Mouse (Mus musculus) limb, embryonic 13.5 days (tissue): ENCODE data around the gene Tagln. TPM values are rescaled to one million over a fixed set of nuclear protein-coding genes. Genes with fewer than 3 reads are reported as not detected.

Experiments used
- ATAC-seq: fragments of 200-750 bp; cut with Nextera tagmentation; 2 replicates; pipeline ENCODE4 v1.8.0; 2017; ENCODE audit warnings: low read depth, moderate number of reproducible peaks, moderate TSS enrichment; ENCODE audit not compliant: low FRiP score
- H3K27ac ChIP-seq: fragments of 300-500 bp; sonication (generic); 2 replicates; pipeline ENCODE4 v1.5.1; 2015; ENCODE audit warnings: inconsistent platforms, mild to moderate bottlenecking, moderate library complexity
- H3K27me3 ChIP-seq: fragments of 300-500 bp; sonication (generic); 2 replicates; pipeline ENCODE4 v1.6.1; 2015; ENCODE audit warnings: mild to moderate bottlenecking, inconsistent platforms
- H3K36me3 ChIP-seq: fragments of 300-500 bp; sonication (generic); 2 replicates; pipeline ENCODE4 v1.6.1; 2015; ENCODE audit warnings: inconsistent platforms, mild to moderate bottlenecking, moderate library complexity
- H3K4me1 ChIP-seq: fragments of 300-500 bp; sonication (generic); 2 replicates; pipeline ENCODE4 v1.6.1; 2015; ENCODE audit warnings: inconsistent platforms
- H3K4me2 ChIP-seq: fragments of 300-500 bp; sonication (generic); replicated peaks from 2 replicates; pipeline ENCODE4 v1.6.1; 2015; ENCODE audit warnings: inconsistent platforms, mild to moderate bottlenecking, moderate library complexity
- H3K4me3 ChIP-seq: fragments of 300-500 bp; sonication (generic); 2 replicates; pipeline ENCODE4 v1.5.1; 2015; ENCODE audit warnings: moderate library complexity, mild to moderate bottlenecking, inconsistent platforms
- H3K9ac ChIP-seq: fragments of 300-500 bp; sonication (generic); 2 replicates; pipeline ENCODE4 v1.6.1; 2015; ENCODE audit warnings: mild to moderate bottlenecking, inconsistent platforms
- H3K9me3 ChIP-seq: fragments of 300-500 bp; sonication (generic); 2 replicates; pipeline ENCODE4 v1.6.1; 2016; ENCODE audit warnings: inconsistent platforms
- WGBS: fragments of 180-500 bp; shearing (Covaris S2); methylation state at CpG from one replicate; pipeline ENCODE4 v1.1.7; 2015; 5-methylcytosine and 5-hydroxymethylcytosine counted together
- polyA plus RNA-seq: library from polyadenylated mRNA; unstranded; fragments of >200 nt; fragmentation: Nextera tagmentation; extraction: Ambion mirVana; gene quantifications from 2 replicates; pipeline ENCODE4 v1.2.1, GENCODE M21; 2015

Gene Tagln
- polyA plus RNA-seq, 1 experiment from 2014 or later = 19.1 TPM

GRCm38 (mm10) chr9:45958023-45958670, 22.3 kb upstream of the Tagln start:
- H3K4me1 ChIP-seq = peaks cover 31% of the 10 kb centered on the region
- no peaks in the 10 kb centered on the region for H3K27me3 ChIP-seq
- peak overlapping the region; percentile 45; the same call in 1 of the 2 replicates for H3K27ac ChIP-seq
- WGBS = 72% methylated on average over 7 of the region's 7 CpGs
- no peak for ATAC-seq
- H3K4me2 ChIP-seq = no peak overlapping the region
- peaks cover 25% of the 10 kb centered on the region for H3K36me3 ChIP-seq
- no peak overlapping the region for H3K4me3 ChIP-seq
- H3K9ac ChIP-seq = no peak overlapping the region
- no peaks in the 10 kb centered on the region for H3K9me3 ChIP-seq

DNA sequence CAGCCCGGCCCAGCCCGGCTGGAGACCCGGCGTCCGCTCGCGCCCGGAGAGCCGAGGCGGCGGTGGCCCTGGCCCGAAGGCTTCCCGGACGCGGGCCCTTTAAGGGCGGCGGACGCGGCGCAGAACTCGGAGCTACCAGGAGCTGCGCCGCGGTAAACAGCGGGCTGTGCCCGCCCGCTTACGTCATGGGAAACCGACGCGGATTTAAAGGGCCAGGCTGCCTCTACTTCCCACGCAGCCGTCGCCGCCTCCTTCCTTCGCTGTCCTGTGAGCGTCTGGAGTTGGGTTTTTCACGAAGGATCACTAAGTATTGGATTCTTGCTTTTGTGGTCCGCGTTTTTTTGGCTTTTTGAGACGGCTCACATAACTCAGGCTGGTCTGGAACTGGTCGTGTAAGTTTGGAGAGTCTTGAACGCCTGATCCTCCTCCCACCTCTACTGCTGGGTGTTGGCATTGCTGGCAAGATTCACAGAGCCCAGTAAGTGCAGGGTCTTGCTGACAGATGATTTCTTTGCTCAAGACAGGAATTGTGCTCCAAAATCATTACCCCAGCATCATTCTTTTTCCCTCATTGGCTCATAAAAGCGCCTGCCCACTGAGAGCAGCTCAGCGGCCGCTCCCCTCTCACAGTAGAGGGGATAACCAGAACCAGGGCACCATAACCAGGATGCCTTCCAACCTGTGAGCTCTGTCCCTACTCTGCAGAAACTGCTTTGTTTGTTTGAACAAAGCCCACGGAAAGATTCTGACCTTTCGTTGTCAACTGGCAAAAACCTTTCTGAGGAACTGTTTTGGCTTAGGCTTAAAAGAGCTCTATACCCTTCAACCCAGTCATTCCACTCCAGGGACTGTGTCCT, 19.5 kb upstream of the Tagln start, which contains the start of gene Sidt2:
Gene Sidt2, minus strand, starts transcription at position 152 of the 857 bp plus-strand sequence.
- peak; percentile 97 for ATAC-seq
- under 1% methylated on average over 48 of the region's 48 CpGs for WGBS
- Histone ChIP-seq H3K27me3 (no peaks in the 10 kb centered on the region), H3K4me2 (peak within 1 kb of the TSS; percentile 91), H3K4me1 (peaks cover 35% of the 10 kb centered on the region), H3K27ac (peak within 1 kb of the TSS; percentile 86), H3K4me3 (peak within 1 kb of the TSS; percentile 82), H3K9me3 (no peaks in the 10 kb centered on the region), H3K9ac (peak within 1 kb of the TSS; percentile 93), H3K36me3 (peaks cover 23% of the 10 kb centered on the region)

DNA sequence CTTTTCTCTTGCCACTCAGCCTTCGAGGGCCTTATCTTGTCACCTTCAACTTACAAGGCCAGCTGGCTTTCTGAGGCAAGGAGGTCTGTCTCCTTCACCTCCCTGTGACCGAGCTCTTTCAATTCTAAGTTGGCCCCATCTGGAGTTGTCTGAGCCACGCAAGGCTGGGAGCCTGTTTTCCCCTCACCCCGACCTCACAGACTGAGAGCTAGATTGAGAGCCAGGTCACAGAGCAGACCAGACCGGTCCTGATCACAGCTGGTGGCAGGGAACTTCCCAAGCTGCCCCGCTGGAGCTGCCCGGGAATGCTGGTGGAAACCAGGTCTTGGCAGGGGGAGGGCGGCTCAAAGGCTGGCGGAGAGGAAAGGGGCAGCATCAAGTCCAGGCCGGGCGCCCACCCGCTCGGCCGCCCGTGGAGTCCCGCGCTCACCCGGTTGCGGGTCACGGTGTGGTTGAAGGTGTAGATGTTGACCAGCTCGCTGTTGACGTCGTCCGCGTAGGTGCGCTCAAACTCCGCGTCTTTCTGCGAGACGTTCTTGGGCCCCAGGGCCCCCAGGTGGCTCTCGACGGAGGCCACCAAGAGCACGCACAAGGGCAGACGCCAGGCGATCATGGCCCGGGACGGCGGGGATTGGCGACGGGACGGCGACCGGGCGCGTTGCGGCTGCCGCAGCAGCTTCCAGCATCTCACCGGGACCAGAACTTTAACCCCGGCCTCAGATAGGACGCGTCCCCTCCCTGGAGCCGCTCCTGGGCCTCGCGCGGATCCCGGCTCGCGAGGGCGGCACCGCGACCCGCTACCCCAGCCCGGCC, 18.6 kb upstream of the Tagln start:
- WGBS = under 1% methylated on average over 62 of the region's 63 CpGs
- H3K9ac ChIP-seq = peak overlapping the region; percentile 93
- peak overlapping the region; percentile 86; the same call in 1 of the 2 replicates for H3K27ac ChIP-seq
- H3K9me3 ChIP-seq = no peaks in the 10 kb centered on the region
- no peaks in the 10 kb centered on the region for H3K27me3 ChIP-seq
- H3K4me2 ChIP-seq = peak overlapping the region; percentile 91
- H3K4me1 ChIP-seq = peaks cover 29% of the 10 kb centered on the region
- H3K4me3 ChIP-seq = peak overlapping the region; percentile 82
- H3K36me3 ChIP-seq = peaks cover 31% of the 10 kb centered on the region
- peak; percentile 57 for ATAC-seq

DNA sequence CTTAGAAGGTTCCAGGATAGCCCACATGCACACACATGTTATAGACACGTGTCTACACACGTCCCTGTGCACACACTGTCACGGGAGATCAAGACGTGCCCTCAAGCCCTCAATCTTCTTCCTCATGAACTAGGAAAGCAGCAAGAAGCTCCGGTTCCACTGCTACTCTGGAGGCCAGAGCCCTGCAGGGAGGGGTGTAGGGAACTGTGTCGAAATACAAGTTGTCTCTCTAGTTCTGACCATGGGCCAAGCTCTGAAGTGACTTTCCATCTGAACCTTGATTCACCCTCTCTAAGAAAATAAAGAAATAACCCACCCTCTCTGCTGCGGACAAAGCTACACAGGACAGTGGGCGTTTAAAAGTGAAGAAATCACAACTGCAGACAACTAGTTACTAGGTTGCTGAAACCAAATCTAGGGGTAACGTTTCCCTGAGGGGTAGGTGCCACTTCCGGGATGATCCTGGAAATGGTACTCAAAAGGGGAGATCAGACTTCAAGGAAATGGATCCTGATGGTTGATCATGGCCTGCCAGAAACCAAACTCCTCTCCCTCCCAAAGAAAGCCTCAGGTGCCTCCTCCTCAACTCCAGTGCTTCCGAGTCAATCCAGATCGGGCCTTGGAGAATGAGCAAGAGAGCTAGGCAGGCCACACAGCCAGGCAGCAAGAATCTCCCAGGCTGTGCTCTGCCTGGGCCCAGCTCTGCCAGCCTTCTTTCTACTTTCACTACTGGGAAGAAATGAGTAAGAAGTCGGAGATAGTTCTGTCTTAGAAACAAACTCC, 17.8 kb upstream of the Tagln start:
- H3K9ac ChIP-seq = peak overlapping the region; percentile 93
- no peak for ATAC-seq
- peak overlapping the region; percentile 91 for H3K4me2 ChIP-seq
- H3K4me1 ChIP-seq = peaks cover 29% of the 10 kb centered on the region
- H3K27ac ChIP-seq = peak overlapping the region; percentile 86
- peaks cover 39% of the 10 kb centered on the region for H3K36me3 ChIP-seq
- no peaks in the 10 kb centered on the region for H3K9me3 ChIP-seq
- WGBS = 54% methylated on average over 13 of the region's 13 CpGs
- H3K4me3 ChIP-seq = peak overlapping the region; percentile 82
- no peaks in the 10 kb centered on the region for H3K27me3 ChIP-seq

GRCm38 (mm10) chr9:45952890-45953289, 17.0 kb upstream of the Tagln start:
- Histone ChIP-seq H3K27me3 (no peaks in the 10 kb centered on the region), H3K9me3 (no peaks in the 10 kb centered on the region), H3K27ac (no peak overlapping the region), H3K4me3 (peak overlapping the region; percentile 82; the same call in 1 of the 2 replicates), H3K4me1 (peaks cover 24% of the 10 kb centered on the region), H3K9ac (peak overlapping the region; percentile 93), H3K4me2 (peak overlapping the region; percentile 91), H3K36me3 (peaks cover 47% of the 10 kb centered on the region)
- 85% methylated on average over 7 of the region's 7 CpGs for WGBS
- ATAC-seq = no peak

GRCm38 (mm10) chr9:45952057-45952456, 16.2 kb upstream of the Tagln start:
- Histone ChIP-seq H3K36me3 (peaks cover 55% of the 10 kb centered on the region), H3K9ac (no peak overlapping the region), H3K4me1 (peaks cover 24% of the 10 kb centered on the region), H3K4me2 (no peak overlapping the region), H3K4me3 (no peak overlapping the region), H3K27ac (no peak overlapping the region), H3K27me3 (no peaks in the 10 kb centered on the region), H3K9me3 (no peaks in the 10 kb centered on the region)
- ATAC-seq = no peak
- 91% methylated on average over 4 of the region's 4 CpGs for WGBS

DNA sequence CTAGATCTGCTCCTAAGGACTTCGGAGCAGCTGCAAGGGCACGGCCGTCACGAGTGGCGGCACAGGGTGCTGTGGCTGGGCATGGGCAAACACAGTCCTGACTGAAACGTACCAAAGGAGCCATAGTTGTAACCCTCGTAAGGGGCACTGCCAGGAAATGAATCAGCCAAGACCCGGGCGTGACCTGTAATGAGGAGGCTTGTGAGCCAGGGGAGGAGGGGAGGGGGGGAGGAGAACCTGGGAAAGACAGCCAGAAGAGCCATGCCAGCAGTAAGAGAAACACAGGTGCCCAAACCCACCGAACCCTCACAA, 11.0 kb upstream of the Tagln start:
- H3K27ac ChIP-seq = no peak overlapping the region
- H3K9ac ChIP-seq = no peak overlapping the region
- no peaks in the 10 kb centered on the region for H3K9me3 ChIP-seq
- no peak overlapping the region for H3K4me2 ChIP-seq
- H3K4me3 ChIP-seq = no peak overlapping the region
- no peaks in the 10 kb centered on the region for H3K4me1 ChIP-seq
- 82% methylated on average over 10 of the region's 10 CpGs for WGBS
- peaks cover 99% of the 10 kb centered on the region for H3K36me3 ChIP-seq
- no peak for ATAC-seq
- no peaks in the 10 kb centered on the region for H3K27me3 ChIP-seq

- 88% methylated on average over 16 of the region's 16 CpGs for whole genome bisulfite sequencing
- no peak overlapping the region; the same call in 1 of the 2 replicates for H3K9ac ChIP-seq
- no peaks in the 10 kb centered on the region for H3K9me3 ChIP-seq
- H3K4me2 ChIP-seq = no peak overlapping the region
- H3K27me3 ChIP-seq = no peaks in the 10 kb centered on the region
- H3K27ac ChIP-seq = no peak overlapping the region
- no peak overlapping the region for H3K4me3 ChIP-seq
- ATAC-seq = no peak
- H3K4me1 ChIP-seq = no peaks in the 10 kb centered on the region
- peaks cover 99% of the 10 kb centered on the region for H3K36me3 ChIP-seq
Measured at GRCm38 (mm10) chr9:45946182-45946871, 10.5 kb upstream of the Tagln start.

DNA sequence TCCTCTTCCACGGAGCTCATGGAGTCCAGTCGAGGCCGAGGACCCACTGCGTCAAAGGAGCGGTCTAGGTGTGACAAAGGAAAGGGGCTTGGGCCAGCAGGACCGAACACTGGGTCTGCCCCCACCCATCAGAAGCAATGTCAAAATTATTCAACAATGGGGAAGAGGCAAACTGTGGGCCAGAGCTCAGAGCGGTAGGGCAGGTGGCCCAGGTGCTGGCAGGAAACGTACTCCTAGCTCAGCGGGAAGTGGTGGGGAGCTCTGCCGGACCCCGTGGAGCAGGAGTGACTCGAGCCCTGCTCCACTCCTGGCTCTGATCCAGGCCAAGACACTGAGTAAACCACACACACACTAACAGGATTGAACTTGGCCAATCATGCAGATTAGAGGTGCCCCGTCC, 9.9 kb upstream of the Tagln start:
- no peak overlapping the region for H3K4me2 ChIP-seq
- H3K4me1 ChIP-seq = no peaks in the 10 kb centered on the region
- H3K27me3 ChIP-seq = no peaks in the 10 kb centered on the region
- H3K9me3 ChIP-seq = no peaks in the 10 kb centered on the region
- 86% methylated on average over 13 of the region's 13 CpGs for WGBS
- H3K4me3 ChIP-seq = no peak overlapping the region
- no peak overlapping the region for H3K27ac ChIP-seq
- peaks cover 100% of the 10 kb centered on the region for H3K36me3 ChIP-seq
- no peak for ATAC-seq
- no peak overlapping the region for H3K9ac ChIP-seq

- H3K9ac ChIP-seq = no peak overlapping the region
- H3K9me3 ChIP-seq = no peaks in the 10 kb centered on the region
- H3K36me3 ChIP-seq = peaks cover 94% of the 10 kb centered on the region
- WGBS = 86% methylated on average over 13 of the region's 13 CpGs
- H3K4me2 ChIP-seq = no peak overlapping the region
- no peak overlapping the region for H3K27ac ChIP-seq
- no peaks in the 10 kb centered on the region for H3K27me3 ChIP-seq
- no peak for ATAC-seq
- no peaks in the 10 kb centered on the region for H3K4me1 ChIP-seq
- no peak overlapping the region for H3K4me3 ChIP-seq
Measured at GRCm38 (mm10) chr9:45944506-45945400, 8.9 kb upstream of the Tagln start.
